Mouse (Mus musculus) small intestine, adult 2 months (tissue): Measurements from ENCODE around the gene Wif1.

Experiments
- CTCF ChIP-seq: fragments of 200-500 bp; IDR thresholded peaks from 2 replicates; pipeline ENCODE4 v1.5.1; 2012; ENCODE audit warnings: low read depth, mild to moderate bottlenecking, control low read depth, inconsistent platforms, low read length, moderate library complexity, mixed read lengths; ENCODE audit not compliant: insufficient replicate concordance, insufficient read length; ENCODE audit errors: extremely low read depth
- POLR2A ChIP-seq: fragments of 200-500 bp; IDR thresholded peaks from 2 replicates; pipeline ENCODE4 v1.6.1; 2012; ENCODE audit warnings: low read depth, mild to moderate bottlenecking, control low read depth, inconsistent platforms, low read length, moderate library complexity

- TF ChIP-seq CTCF: no peak
- TF ChIP-seq POLR2A: no peak
Measured at GRCm38 (mm10) chr10:121031802-121032201, 2.0 kb upstream of the Wif1 start.
